Mouse (Mus musculus) CD4-positive, CD25-positive, alpha-beta regulatory T cell, adult 2 months (primary cell): Measurements from ENCODE around the gene Dzank1.

Source experiments
- DNase-seq: peaks from one replicate; pipeline ENCODE4 v3.0.0-alpha.2; 2012; ENCODE audit warnings: low read depth, low spot score

Dzank1 gene

GRCm38 (mm10) chr2:144465876-144466575, 61.2 kb downstream of the Dzank1 start:
- no peak for DNase-seq

GRCm38 (mm10) chr2:144464799-144465760, 62.1 kb downstream of the Dzank1 start:
- DNase-seq: no peak

- DNase-seq: no peak
Observed at GRCm38 (mm10) chr2:144464182-144464581, 63.0 kb downstream of the Dzank1 start.

GRCm38 (mm10) chr2:144458975-144459754, 68.0 kb downstream of the Dzank1 start:
- DNase-seq: peak; percentile 66

- DNase-seq: no peak
Observed at GRCm38 (mm10) chr2:144458355-144458754, 68.9 kb downstream of the Dzank1 start.

GRCm38 (mm10) chr2:144452364-144453008, 74.7 kb downstream of the Dzank1 start:
- peak; percentile 85 for DNase-seq

GRCm38 (mm10) chr2:144450378-144450777, 76.8 kb downstream of the Dzank1 start:
- DNase-seq: no peak

- DNase-seq: no peak
Observed at GRCm38 (mm10) chr2:144446360-144446999, 80.7 kb downstream of the Dzank1 start.

GRCm38 (mm10) chr2:144441386-144441915, 85.8 kb downstream of the Dzank1 start:
- DNase-seq: no peak

GRCm38 (mm10) chr2:144439191-144439700, 88.0 kb downstream of the Dzank1 start:
- no peak for DNase-seq

GRCm38 (mm10) chr2:144438424-144438823, 88.8 kb downstream of the Dzank1 start:
- peak; percentile 47 for DNase-seq

GRCm38 (mm10) chr2:144435679-144436078, 91.5 kb downstream of the Dzank1 start:
- no peak for DNase-seq

- no peak for DNase-seq
Observed at GRCm38 (mm10) chr2:144431286-144431825, 95.9 kb downstream of the Dzank1 start.

- no peak for DNase-seq
Observed at GRCm38 (mm10) chr2:144429171-144429570, 98.0 kb downstream of the Dzank1 start.

- no peak for DNase-seq
Observed at GRCm38 (mm10) chr2:144428659-144429058, 98.6 kb downstream of the Dzank1 start.

- no peak for DNase-seq
Observed at GRCm38 (mm10) chr2:144427852-144428251, 99.4 kb downstream of the Dzank1 start.

- DNase-seq: no peak
Observed at GRCm38 (mm10) chr2:144425761-144426160, 101.5 kb downstream of the Dzank1 start.

- DNase-seq: no peak
Observed at GRCm38 (mm10) chr2:144422094-144422675, 105.0 kb downstream of the Dzank1 start.
